Mouse (Mus musculus): ENCODE data around the gene Bpifb2.

DNA sequence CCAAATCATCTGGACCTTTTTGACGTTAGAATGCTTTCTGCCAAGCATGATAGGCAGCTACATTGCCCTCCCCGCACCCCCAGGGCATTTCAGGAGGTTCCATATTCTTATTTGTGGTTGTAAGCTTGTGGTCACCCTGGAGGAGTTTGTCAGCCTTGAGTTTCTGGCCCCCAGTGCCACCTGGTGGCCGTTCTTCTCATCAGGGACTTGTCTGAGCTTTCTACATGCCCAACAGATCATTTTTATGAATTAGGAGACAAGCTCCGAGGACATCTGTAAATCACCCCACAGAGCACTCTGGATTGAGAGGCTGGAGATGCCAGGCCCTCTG is 23.9 kb upstream of the Bpifb2 start:
- TF ChIP-seq CTCF (IDR thresholded peaks at IDR 0.05; ENCODE audit: borderline replicate concordance, insufficient read depth, low read depth, low read length) (peak; percentile 67), POLR2A (IDR thresholded peaks at IDR 0.05; ENCODE audit: borderline replicate concordance, insufficient read depth, low read length) (no peak)

All from cerebellum, adult 2 months (tissue).